Mouse (Mus musculus) brain, embryonic 14.5 days (tissue): ENCODE results near the gene Inpp5d.

Experiments
- CTCF ChIP-seq: fragments of 200-500 bp; IDR thresholded peaks from 2 replicates; pipeline ENCODE4 v1.5.1; 2012; ENCODE audit warnings: inconsistent platforms, mild to moderate bottlenecking, moderate library complexity, borderline replicate concordance; ENCODE audit not compliant: insufficient read depth, insufficient read length; ENCODE audit errors: extremely low read depth
- POLR2A ChIP-seq: fragments of 200-500 bp; IDR thresholded peaks from 2 replicates; pipeline ENCODE4 v1.6.1; 2012; ENCODE audit warnings: mild to moderate bottlenecking, inconsistent platforms, borderline replicate concordance; ENCODE audit not compliant: poor library complexity, insufficient read depth, insufficient read length, severe bottlenecking; ENCODE audit errors: extremely low read depth

DNA sequence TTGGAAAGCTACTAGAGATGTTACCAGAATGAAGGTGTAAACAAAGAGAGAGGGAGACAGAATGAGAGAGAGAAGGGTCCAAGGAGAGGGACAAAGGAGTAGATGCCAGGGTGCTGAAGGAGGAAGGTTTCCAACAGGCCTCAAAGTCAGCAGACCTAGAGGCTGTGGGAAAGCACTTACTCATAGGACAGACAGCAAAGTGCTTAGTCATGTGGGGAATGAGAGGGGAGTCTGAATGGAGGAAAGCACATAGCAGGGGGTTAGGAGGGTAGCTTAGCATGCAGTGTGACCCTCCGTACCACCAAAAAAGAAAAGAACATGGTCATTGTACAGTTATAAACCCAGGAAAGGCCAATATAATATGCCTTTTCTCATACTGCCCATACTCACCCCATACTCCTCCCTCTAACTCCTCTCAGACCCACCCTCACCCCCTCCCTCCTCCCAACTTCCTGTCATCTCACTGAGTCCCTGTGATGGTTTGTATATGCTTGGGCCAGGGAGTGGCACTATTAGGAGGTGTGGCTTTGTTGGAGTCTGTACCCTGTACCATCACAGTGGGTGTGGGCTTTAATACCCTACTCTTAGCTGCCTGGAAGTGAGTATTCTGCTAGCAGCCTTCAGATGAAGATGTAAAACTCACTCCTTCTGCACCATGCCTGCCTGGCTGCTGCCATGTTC lies 69.7 kb downstream of the Inpp5d start:
- TF ChIP-seq POLR2A (no peak), CTCF (no peak)
